Mouse (Mus musculus): ENCODE measurements around the gene Psd4. TPM values are rescaled to one million over a fixed set of nuclear protein-coding genes. Genes with fewer than 3 reads are reported as not detected.

Psd4 gene
- 35.7 and 39.6 TPM in 2 replicates for polyA plus RNA-seq (2012)

GRCm38 (mm10) chr2:24367030-24367894 is at the start of gene Psd4:
Gene Psd4 (plus strand): TSS chr2:24367580.

DNA sequence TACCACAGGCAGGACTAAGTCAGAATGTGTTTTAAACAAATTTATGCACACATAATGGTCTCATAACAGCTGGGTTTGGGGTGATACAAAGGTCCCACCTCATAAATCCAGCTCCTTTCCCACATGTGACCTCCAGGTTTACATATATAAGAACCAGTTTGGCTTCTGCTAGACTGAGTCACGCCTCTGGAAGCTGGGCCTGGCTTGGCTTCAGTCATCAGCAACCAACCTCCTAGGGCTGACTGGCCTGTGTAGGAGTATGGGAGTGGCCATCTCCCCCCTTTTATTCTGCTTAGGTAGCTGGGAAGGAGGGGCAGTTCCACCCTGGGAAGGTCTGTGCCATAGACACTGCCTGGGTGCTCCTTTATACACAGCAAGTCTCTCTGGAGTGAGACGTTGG is 30.8 kb upstream of the Psd4 start, which contains the start of gene Il1rn:
Il1rn (plus strand) TSS at position 309 of the 400 bp plus-strand sequence.

Other genes starting within 250 kb of the Psd4 start
- gene Il1f8, start 214.4 kb upstream of the Psd4 start, polyA plus RNA-seq (2012), result not detected in 2 replicates
- 0.06 and 0.20 TPM in 2 replicates for gene Il1f9, start 181.1 kb upstream of the Psd4 start, polyA plus RNA-seq (2012)
- not detected in 2 replicates for gene Il1f6, start 152.2 kb upstream of the Psd4 start, polyA plus RNA-seq (2012)
- 0.18 TPM in 1 of 2 replicates, not detected in the other for gene Il1f5, start 90.6 kb upstream of the Psd4 start, polyA plus RNA-seq (2012)
- gene Il1f10, start 76.4 kb upstream of the Psd4 start, polyA plus RNA-seq (2012), result not detected in 2 replicates
- gene Il1rn, start 30.7 kb upstream of the Psd4 start, polyA plus RNA-seq (2012), result 0.09 TPM in 2 replicates
- gene Pax8, start 108.0 kb downstream of the Psd4 start, polyA plus RNA-seq (2012), result 0.29 and 0.48 TPM in 2 replicates

All from megakaryocyte-erythroid progenitor cell, adult 5 weeks (primary cell).